Mouse (Mus musculus) spleen, adult 2 months (tissue): ENCODE data around the gene Wdhd1.

ENCODE experiments used
- CTCF ChIP-seq: fragments of 200-500 bp; IDR thresholded peaks from 2 replicates; pipeline ENCODE4 v1.5.1; 2011; ENCODE audit warnings: mild to moderate bottlenecking, inconsistent platforms; ENCODE audit not compliant: insufficient read depth, insufficient read length, insufficient replicate concordance; ENCODE audit errors: extremely low read depth
- POLR2A ChIP-seq: fragments of 200-500 bp; IDR thresholded peaks from 2 replicates; pipeline ENCODE4 v1.6.1; 2011; ENCODE audit warnings: low read depth, low read length, inconsistent platforms

DNA sequence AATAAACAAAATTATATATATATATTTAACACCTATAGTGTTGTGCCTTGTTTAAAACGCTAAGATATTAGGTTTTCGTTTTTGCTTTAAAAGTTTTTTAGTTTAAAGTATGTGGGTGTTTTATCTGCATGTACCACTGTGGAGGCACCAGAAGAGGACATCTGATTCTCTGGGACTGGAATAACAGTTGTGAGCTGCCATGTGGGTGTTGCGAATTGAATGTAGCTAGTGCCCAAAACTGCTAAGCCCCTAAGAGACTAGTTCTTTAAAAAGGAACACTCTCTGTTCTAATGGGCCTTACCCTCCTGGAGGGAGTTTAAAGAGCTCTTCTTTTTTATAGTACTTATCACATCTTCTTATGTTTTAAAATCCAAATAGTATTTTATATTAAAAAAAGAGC lies 11.8 kb downstream of the Wdhd1 start:
- TF ChIP-seq POLR2A (no peak), CTCF (no peak)
